ENCODE assay signal across 13 mouse cellular contexts in genomic region chr4:133630326-133630920, GRCm38 (mm10). TPM values are rescaled to one million over a fixed set of nuclear protein-coding genes. Genes with fewer than 3 reads are reported as not detected.
DNase-seq lines count a peak whose midpoint lies in the region; TF ChIP-seq lines count a peak whose summit lies in the region.
"Had no signal": no experiment of that assay in that cellular context is flagged by ENCODE, and none has a peak within 500 bp of the region (broad histone marks: within the 10 kb centered on the region; RNA-seq: fewer than 3 reads in every experiment).

No protein-coding gene starts in this region.

- peaks cover 45% of the 10 kb centered on the region for H3K36me3 ChIP-seq in E14TG2a.4 (ENCODE audit: insufficient read depth, low read length)

- peak overlapping the region; percentile 88 for H3K4me3 ChIP-seq in gastrocnemius, adult 2 months
- H3K4me3 ChIP-seq in E14TG2a.4 (replicated peaks; ENCODE audit: low read length), result peak overlapping the region; percentile 88
- H3K4me3 ChIP-seq: embryonic facial prominence, embryonic 12.5 days; heart, embryonic 15.5 days had no signal

- intact Hi-C loops in gastrocnemius, adult 2 months (cut with DNase I), result no loop called here
- intact Hi-C loops in gastrocnemius, postnatal 14 days (cut with DNase I; ENCODE audit: low total_unique reads), result no loop called here
- intact Hi-C loops in left cerebral cortex, postnatal 4 days (cut with DNase I), result no loop called here
- intact Hi-C loops in left cerebral cortex, postnatal 14 days (cut with DNase I), result loop anchor here (5.0 kb wide), 1 partner anchor 33 kb away; no protein-coding TSS in a partner anchor

- H3K27ac ChIP-seq in gastrocnemius, adult 2 months, result peak overlapping the region; percentile 87
- H3K27ac ChIP-seq: embryonic facial prominence, embryonic 12.5 days; heart, embryonic 15.5 days; lung, embryonic 15.5 days had no signal

- H3K4me1 ChIP-seq in E14TG2a.4 (replicated peaks; ENCODE audit: low read depth, low read length), result peaks cover 80% of the 10 kb centered on the region

- TF ChIP-seq CTCF in gastrocnemius, adult 2 months (IDR thresholded peaks at IDR 0.05), result no peak
- no peak for TF ChIP-seq CTCF in E14TG2a.4 (conservative IDR thresholded peaks at IDR 0.05; ENCODE audit: low read length)

- H3K27me3 ChIP-seq in E14TG2a.4 (ENCODE audit: insufficient read depth, low read length), result no peaks in the 10 kb centered on the region
- H3K27me3 ChIP-seq: embryonic facial prominence, embryonic 12.5 days; heart, embryonic 15.5 days; lung, embryonic 15.5 days had no signal

- DNase-seq in gastrocnemius, adult 2 months, result peak; percentile 33
- DNase-seq in gastrocnemius, postnatal 14 days, result no peak
- DNase-seq in left cerebral cortex, postnatal 4 days, result peak; percentile 45
- DNase-seq in left cerebral cortex, postnatal 14 days (ENCODE audit: low spot score in 2 of 2), result no peak
- DNase-seq in cerebellum, adult 9-11 months, result peak; percentile 82
- DNase-seq in adrenal gland, postnatal 4 days (ENCODE audit: low spot score in 2 of 2), result no peak
- DNase-seq in right cerebral cortex, postnatal 14 days, result no peak
- DNase-seq: layer of hippocampus, postnatal 36 days; retina, postnatal 1 day had no signal

- no peaks in the 10 kb centered on the region for H3K9me3 ChIP-seq in E14TG2a.4 (ENCODE audit: low read length)
- H3K9me3 ChIP-seq: embryonic facial prominence, embryonic 12.5 days; heart, embryonic 15.5 days; lung, embryonic 15.5 days had no signal

RNA-seq across cellular contexts. Expression of gene Zdhhc18, which starts 19.5 kb away (rescaled TPM):
- total RNA-seq in gastrocnemius, adult 2 months (2021), result 10 to 100 TPM; 25.4 to 32.3 TPM
- 10 to 100 TPM; 18.2 to 26.4 TPM for total RNA-seq in gastrocnemius, postnatal 14 days (2021)
- total RNA-seq in left cerebral cortex, postnatal 4 days (2021), result 10 to 100 TPM; 37.1 to 37.8 TPM
- total RNA-seq in left cerebral cortex, postnatal 14 days (2021), result 10 to 100 TPM; 29.3 to 32.9 TPM
- 10 to 100 TPM; 20.8 to 23.9 TPM for total RNA-seq in adrenal gland, postnatal 4 days (2021)

RNA-seq across cellular contexts. Expression of gene Sfn, which starts 28.5 kb away (rescaled TPM):
- 1 to 10 TPM; 1.1 to 1.5 TPM for total RNA-seq in gastrocnemius, adult 2 months (2021)
- 1 to 10 TPM; 1.4 to 1.6 TPM for total RNA-seq in gastrocnemius, postnatal 14 days (2021)
- total RNA-seq in left cerebral cortex, postnatal 4 days (2021), result 1 to 10 TPM; 1.9 to 2.2 TPM
- 1 to 10 TPM; 1.0 to 1.4 TPM for total RNA-seq in left cerebral cortex, postnatal 14 days (2021)
- 1 to 10 TPM; 3.7 to 4.3 TPM for total RNA-seq in adrenal gland, postnatal 4 days (2021)

RNA-seq across cellular contexts. Expression of gene Pigv, which starts 42.0 kb away (rescaled TPM):
- total RNA-seq in gastrocnemius, adult 2 months (2021), result 10 to 100 TPM; 10.4 to 11.7 TPM
- total RNA-seq in gastrocnemius, postnatal 14 days (2021), result 1 to 10 TPM; 9.4 to 9.9 TPM
- 10 to 100 TPM; 11.5 to 12.8 TPM for total RNA-seq in left cerebral cortex, postnatal 4 days (2021)
- total RNA-seq in left cerebral cortex, postnatal 14 days (2021), result 1 to 10 TPM; 6.2 TPM
- 10 to 100 TPM; 19.8 to 20.2 TPM for total RNA-seq in adrenal gland, postnatal 4 days (2021)

RNA-seq across cellular contexts. Expression of gene Gpn2, which starts 46.3 kb away (rescaled TPM):
- 1 to 10 TPM; 4.9 to 6.3 TPM for total RNA-seq in gastrocnemius, adult 2 months (2021)
- 1 to 10 TPM; 5.1 to 5.4 TPM for total RNA-seq in gastrocnemius, postnatal 14 days (2021)
- total RNA-seq in left cerebral cortex, postnatal 4 days (2021), result 10 to 100 TPM; 11.2 to 14.6 TPM
- 10 to 100 TPM in 1 of 2 experiments, 1 to 10 TPM in 1; 9.5 to 10.6 TPM for total RNA-seq in left cerebral cortex, postnatal 14 days (2021)
- total RNA-seq in adrenal gland, postnatal 4 days (2021), result 10 to 100 TPM; 13.7 to 16.6 TPM

RNA-seq across cellular contexts. Expression of gene Gpatch3, which starts 55.9 kb away (rescaled TPM):
- total RNA-seq in gastrocnemius, adult 2 months (2021), result 1 to 10 TPM; 3.0 to 3.2 TPM
- 1 to 10 TPM; 2.3 to 4.2 TPM for total RNA-seq in gastrocnemius, postnatal 14 days (2021)
- total RNA-seq in left cerebral cortex, postnatal 4 days (2021), result 10 to 100 TPM in 1 of 2 experiments, 1 to 10 TPM in 1; 6.2 to 10.0 TPM
- total RNA-seq in left cerebral cortex, postnatal 14 days (2021), result 1 to 10 TPM; 9.2 to 9.6 TPM
- 10 to 100 TPM; 10.4 to 14.5 TPM for total RNA-seq in adrenal gland, postnatal 4 days (2021)

Comparison
In these comparisons a context has a peak if more than half of its experiments do, and no peak if none do; other contexts are left out.
1. DNase-seq: peak in gastrocnemius, adult 2 months (single experiment), left cerebral cortex, postnatal 4 days (single experiment) and cerebellum, adult 9-11 months (single experiment); none in gastrocnemius, postnatal 14 days (single experiment), left cerebral cortex, postnatal 14 days (0 of 2), adrenal gland, postnatal 4 days (0 of 2) and right cerebral cortex, postnatal 14 days (single experiment).